Mouse (Mus musculus): ENCODE measurements around the gene Dnah8. TPM values are rescaled to one million over a fixed set of nuclear protein-coding genes. Genes with fewer than 3 reads are reported as not detected.

Dnah8 gene
- polyA plus RNA-seq, 1 experiment from 2014 or later, result 0.82 TPM

- 95% methylated on average over 12 of the region's 12 CpGs for WGBS
- ATAC-seq, result no peak
- Histone ChIP-seq H3K4me2 (replicated peaks) (no peak overlapping the region), H3K4me1 (replicated peaks) (no peaks in the 10 kb centered on the region), H3K9me3 (no peaks in the 10 kb centered on the region), H3K9ac (no peak overlapping the region), H3K4me3 (replicated peaks) (no peak overlapping the region), H3K27me3 (replicated peaks) (no peaks in the 10 kb centered on the region), H3K36me3 (no peaks in the 10 kb centered on the region), H3K27ac (no peak overlapping the region)
These were observed 225.7 kb downstream of the Dnah8 start for GRCm38 (mm10) chr17:30849813-30850212.

DNA sequence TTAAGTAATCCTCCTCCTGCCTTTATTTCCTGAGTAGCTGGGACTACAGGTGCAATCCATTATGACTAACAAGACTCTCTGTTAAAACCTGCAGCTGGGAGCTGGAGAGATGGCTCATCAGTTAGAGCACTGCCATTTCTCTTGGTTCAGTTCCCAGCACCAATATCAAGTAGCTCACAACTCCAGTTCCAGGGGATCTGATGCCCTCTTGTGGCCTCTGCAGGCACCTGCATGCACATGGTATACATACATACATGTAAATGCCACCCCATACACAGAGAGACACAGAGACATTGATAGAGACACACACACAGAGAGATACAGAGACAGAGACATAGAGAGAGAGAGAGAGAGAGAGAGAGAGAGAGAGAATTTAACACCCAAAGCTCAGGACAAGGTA, 228.2 kb downstream of the Dnah8 start:
- Histone ChIP-seq H3K9me3 (no peaks in the 10 kb centered on the region), H3K9ac (no peak overlapping the region), H3K4me3 (replicated peaks) (no peak overlapping the region), H3K36me3 (no peaks in the 10 kb centered on the region), H3K4me2 (replicated peaks) (no peak overlapping the region), H3K4me1 (replicated peaks) (no peaks in the 10 kb centered on the region), H3K27ac (no peak overlapping the region), H3K27me3 (replicated peaks) (no peaks in the 10 kb centered on the region)
- no peak for ATAC-seq

DNA sequence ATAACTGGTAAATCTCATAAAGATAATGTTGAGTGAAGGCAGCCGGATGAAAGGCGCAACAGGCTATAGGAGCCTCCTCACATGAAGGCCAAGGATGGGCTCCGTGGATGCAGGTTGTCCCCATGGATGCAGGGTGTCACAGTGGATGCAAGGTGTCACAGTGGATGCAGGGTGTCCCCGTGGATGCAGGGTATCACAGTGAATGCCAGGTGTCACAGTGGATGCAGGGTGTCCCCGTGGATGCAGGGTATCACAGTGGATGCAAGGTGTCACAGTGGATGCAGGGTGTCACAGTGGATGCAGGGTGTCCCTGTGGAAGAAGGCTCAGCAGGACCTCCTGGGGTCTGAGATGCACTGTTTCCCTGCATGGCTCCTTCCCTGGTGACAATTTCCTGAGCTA, 233.2 kb downstream of the Dnah8 start:
- Histone ChIP-seq H3K4me2 (replicated peaks) (no peak overlapping the region), H3K4me3 (replicated peaks) (no peak overlapping the region), H3K27ac (no peak overlapping the region), H3K9me3 (no peaks in the 10 kb centered on the region), H3K27me3 (replicated peaks) (no peaks in the 10 kb centered on the region), H3K9ac (no peak overlapping the region), H3K36me3 (no peaks in the 10 kb centered on the region), H3K4me1 (replicated peaks) (no peaks in the 10 kb centered on the region)
- 86% methylated on average over 5 of the region's 5 CpGs for WGBS
- ATAC-seq, result no peak

DNA sequence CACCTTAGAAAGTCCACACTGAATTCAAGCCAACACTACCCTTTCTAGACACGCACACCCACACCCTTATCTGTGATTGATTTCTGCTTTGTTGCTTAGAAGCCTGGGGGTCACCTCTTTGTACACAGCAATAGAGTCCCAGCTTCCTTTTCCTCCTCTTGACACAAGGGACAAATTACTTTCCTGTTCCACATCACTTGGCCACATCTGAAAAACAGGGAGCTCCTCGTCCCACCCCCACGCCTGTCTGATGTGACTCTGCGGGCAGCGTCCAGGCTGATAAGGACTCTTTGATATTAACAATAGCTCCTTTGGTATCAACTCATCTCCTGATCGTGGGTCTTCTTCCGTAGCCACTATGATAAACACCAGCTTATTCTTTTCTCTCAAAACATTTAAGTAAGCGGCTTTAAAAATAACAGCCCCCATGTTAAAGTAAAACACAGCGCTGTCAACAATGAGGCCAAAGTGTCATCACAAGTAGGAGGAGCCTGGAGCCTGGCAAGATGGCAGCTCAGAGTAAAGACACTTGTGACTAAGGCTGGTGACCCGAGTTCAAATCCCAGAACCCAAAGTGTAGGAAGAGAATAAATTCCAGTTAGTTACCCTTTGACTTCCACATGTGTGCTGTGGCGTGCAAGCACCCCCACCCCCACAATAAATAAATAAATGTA, 234.6 kb downstream of the Dnah8 start:
- Histone ChIP-seq H3K4me2 (replicated peaks) (no peak overlapping the region), H3K9me3 (no peaks in the 10 kb centered on the region), H3K36me3 (no peaks in the 10 kb centered on the region), H3K4me1 (replicated peaks) (no peaks in the 10 kb centered on the region), H3K9ac (no peak overlapping the region), H3K4me3 (replicated peaks) (no peak overlapping the region), H3K27ac (no peak overlapping the region), H3K27me3 (replicated peaks) (no peaks in the 10 kb centered on the region)
- WGBS, result 52% methylated on average over 11 of the region's 11 CpGs
- no peak for ATAC-seq

GRCm38 (mm10) chr17:30859989-30860585, 235.9 kb downstream of the Dnah8 start:
- Histone ChIP-seq H3K4me2 (replicated peaks) (no peak overlapping the region), H3K36me3 (no peaks in the 10 kb centered on the region), H3K4me1 (replicated peaks) (no peaks in the 10 kb centered on the region), H3K27me3 (replicated peaks) (no peaks in the 10 kb centered on the region), H3K9me3 (no peaks in the 10 kb centered on the region), H3K4me3 (replicated peaks) (no peak overlapping the region), H3K9ac (no peak overlapping the region), H3K27ac (no peak overlapping the region)
- no peak for ATAC-seq
- 63% methylated on average over 10 of the region's 10 CpGs for WGBS

DNA sequence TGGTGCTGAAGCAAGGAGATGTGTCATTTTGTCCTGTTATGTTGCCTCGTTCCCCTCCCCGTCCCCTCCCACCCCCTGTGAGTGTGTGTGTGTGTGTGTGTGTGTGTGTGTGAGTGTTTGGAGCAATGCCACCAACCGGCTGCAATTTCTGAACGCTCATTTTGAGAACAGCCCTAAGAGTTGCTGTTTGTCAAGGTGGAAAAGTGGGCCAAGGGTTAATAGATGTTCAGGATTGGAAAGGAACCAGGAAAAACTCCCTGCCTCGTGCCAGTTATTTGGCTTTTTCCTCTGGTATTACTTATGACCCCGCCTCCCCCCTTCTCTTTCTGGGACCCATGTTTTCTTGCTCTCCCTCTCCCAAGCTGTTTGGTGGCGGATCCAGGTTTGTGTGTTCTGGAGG, 236.5 kb downstream of the Dnah8 start:
- no peak overlapping the region for H3K4me2 ChIP-seq (replicated peaks)
- H3K9me3 ChIP-seq, result no peaks in the 10 kb centered on the region
- H3K27ac ChIP-seq, result no peak overlapping the region
- H3K9ac ChIP-seq, result no peak overlapping the region
- no peaks in the 10 kb centered on the region for H3K4me1 ChIP-seq (replicated peaks)
- no peaks in the 10 kb centered on the region for H3K36me3 ChIP-seq
- no peak overlapping the region for H3K4me3 ChIP-seq (replicated peaks)
- no peaks in the 10 kb centered on the region for H3K27me3 ChIP-seq (replicated peaks)
- WGBS, result 60% methylated on average over 7 of the region's 7 CpGs
- no peak for ATAC-seq

GRCm38 (mm10) chr17:30866281-30866680, 242.1 kb downstream of the Dnah8 start:
- no peak overlapping the region for H3K4me3 ChIP-seq (replicated peaks)
- WGBS, result 65% methylated on average over 8 of the region's 8 CpGs
- no peak overlapping the region for H3K9ac ChIP-seq
- no peaks in the 10 kb centered on the region for H3K4me1 ChIP-seq (replicated peaks)
- ATAC-seq, result no peak
- H3K4me2 ChIP-seq (replicated peaks), result no peak overlapping the region
- H3K9me3 ChIP-seq, result no peaks in the 10 kb centered on the region
- H3K27me3 ChIP-seq (replicated peaks), result no peaks in the 10 kb centered on the region
- H3K36me3 ChIP-seq, result no peaks in the 10 kb centered on the region
- no peak overlapping the region for H3K27ac ChIP-seq

DNA sequence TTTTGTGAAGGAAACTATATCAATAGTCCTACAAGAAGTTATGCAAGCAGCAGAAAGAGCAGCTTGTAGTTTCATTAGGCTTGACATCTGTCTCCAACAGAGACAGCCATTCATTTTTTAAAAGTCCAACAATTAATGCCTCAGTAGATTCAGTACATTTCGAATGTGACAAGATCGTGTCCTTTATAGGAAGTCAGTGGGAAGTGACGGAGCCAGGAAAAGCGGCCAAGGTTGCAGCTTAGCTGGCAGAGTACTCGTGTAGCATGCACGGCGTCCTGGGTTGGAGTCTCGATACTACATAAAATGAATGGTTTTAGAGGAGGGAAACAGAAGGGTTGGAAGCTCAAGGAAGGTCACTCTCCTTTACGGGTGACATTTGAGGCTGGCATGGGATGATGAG, 242.8 kb downstream of the Dnah8 start:
- no peak overlapping the region for H3K27ac ChIP-seq
- H3K36me3 ChIP-seq, result no peaks in the 10 kb centered on the region
- 79% methylated on average over 9 of the region's 9 CpGs for WGBS
- H3K4me1 ChIP-seq (replicated peaks), result no peaks in the 10 kb centered on the region
- ATAC-seq, result no peak
- H3K27me3 ChIP-seq (replicated peaks), result no peaks in the 10 kb centered on the region
- no peak overlapping the region for H3K4me3 ChIP-seq (replicated peaks)
- H3K9ac ChIP-seq, result no peak overlapping the region
- H3K4me2 ChIP-seq (replicated peaks), result no peak overlapping the region
- H3K9me3 ChIP-seq, result no peaks in the 10 kb centered on the region

GRCm38 (mm10) chr17:30871040-30871439, 246.9 kb downstream of the Dnah8 start:
- Histone ChIP-seq H3K4me2 (replicated peaks) (no peak overlapping the region), H3K9ac (no peak overlapping the region)
- no peak for ATAC-seq

GRCm38 (mm10) chr17:30874276-30874675, 250.1 kb downstream of the Dnah8 start:
- Histone ChIP-seq H3K9ac (no peak overlapping the region), H3K27ac (no peak overlapping the region), H3K4me1 (replicated peaks) (no peaks in the 10 kb centered on the region), H3K9me3 (no peaks in the 10 kb centered on the region), H3K4me3 (replicated peaks) (no peak overlapping the region), H3K36me3 (no peaks in the 10 kb centered on the region), H3K4me2 (replicated peaks) (peak overlapping the region; percentile 22; the same call in 1 of the 2 replicates), H3K27me3 (replicated peaks) (no peaks in the 10 kb centered on the region)
- WGBS, result 50% methylated on average over 15 of the region's 15 CpGs
- no peak for ATAC-seq

More at GRCm38 (mm10) chr17:30871040-30871439, 246.9 kb downstream of the Dnah8 start:
- 31% methylated on average over 10 of the region's 10 CpGs for WGBS
- Histone ChIP-seq H3K36me3 (no peaks in the 10 kb centered on the region), H3K4me3 (replicated peaks) (no peak overlapping the region), H3K27ac (no peak overlapping the region), H3K27me3 (replicated peaks) (no peaks in the 10 kb centered on the region), H3K4me1 (replicated peaks) (no peaks in the 10 kb centered on the region), H3K9me3 (no peaks in the 10 kb centered on the region)

- ATAC-seq, result no peak
- Histone ChIP-seq H3K27me3 (replicated peaks) (no peaks in the 10 kb centered on the region), H3K27ac (no peak overlapping the region), H3K36me3 (no peaks in the 10 kb centered on the region), H3K9me3 (no peaks in the 10 kb centered on the region), H3K4me2 (replicated peaks) (no peak overlapping the region), H3K4me1 (replicated peaks) (no peaks in the 10 kb centered on the region), H3K4me3 (replicated peaks) (no peak overlapping the region), H3K9ac (no peak overlapping the region)
- 54% methylated on average over 7 of the region's 7 CpGs for WGBS
These were observed 253.3 kb downstream of the Dnah8 start for GRCm38 (mm10) chr17:30877456-30877855.

- 36% methylated on average over 6 of the region's 6 CpGs for WGBS
- Histone ChIP-seq H3K27ac (no peak overlapping the region), H3K36me3 (no peaks in the 10 kb centered on the region), H3K9me3 (no peaks in the 10 kb centered on the region), H3K4me3 (replicated peaks) (no peak overlapping the region), H3K9ac (no peak overlapping the region), H3K4me2 (replicated peaks) (no peak overlapping the region), H3K27me3 (replicated peaks) (0 out of 2 replicates have a peak, but pooled peaks cover 6% of the 10 kb centered on the region), H3K4me1 (replicated peaks) (no peaks in the 10 kb centered on the region)
- no peak for ATAC-seq
These were observed 254.5 kb downstream of the Dnah8 start for GRCm38 (mm10) chr17:30878626-30879025.

DNA sequence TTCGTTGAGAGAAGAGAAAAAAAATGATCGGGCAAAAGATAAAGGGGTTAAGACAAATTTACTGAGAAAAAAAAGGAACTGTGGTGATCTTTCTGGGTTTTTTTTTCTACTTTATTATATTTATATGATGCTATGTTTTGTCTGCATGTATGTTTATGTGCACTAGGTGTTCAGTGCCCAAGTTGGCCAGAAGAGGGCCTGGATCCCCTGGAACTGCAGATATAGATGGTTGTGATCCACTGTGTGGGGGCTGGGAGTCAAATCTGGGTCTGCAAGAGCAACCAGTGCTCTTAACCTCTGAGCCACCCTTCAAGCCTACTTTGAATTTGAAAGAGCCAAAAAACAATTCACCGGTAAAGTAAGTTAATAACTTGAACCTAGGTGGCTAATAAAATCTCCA, 256.2 kb downstream of the Dnah8 start:
- no peak for ATAC-seq
- Histone ChIP-seq H3K9ac (no peak overlapping the region), H3K4me2 (replicated peaks) (no peak overlapping the region), H3K4me1 (replicated peaks) (no peaks in the 10 kb centered on the region), H3K36me3 (no peaks in the 10 kb centered on the region), H3K9me3 (no peaks in the 10 kb centered on the region), H3K27me3 (replicated peaks) (0 out of 2 replicates have a peak, but pooled peaks cover 6% of the 10 kb centered on the region), H3K4me3 (replicated peaks) (no peak overlapping the region), H3K27ac (no peak overlapping the region)
- 80% methylated on average over 3 of the region's 3 CpGs for WGBS

All from intestine, embryonic 15.5 days (tissue).